Mouse (Mus musculus): Measurements from ENCODE around the gene Sirt4.

Gene Sirt4

DNA sequence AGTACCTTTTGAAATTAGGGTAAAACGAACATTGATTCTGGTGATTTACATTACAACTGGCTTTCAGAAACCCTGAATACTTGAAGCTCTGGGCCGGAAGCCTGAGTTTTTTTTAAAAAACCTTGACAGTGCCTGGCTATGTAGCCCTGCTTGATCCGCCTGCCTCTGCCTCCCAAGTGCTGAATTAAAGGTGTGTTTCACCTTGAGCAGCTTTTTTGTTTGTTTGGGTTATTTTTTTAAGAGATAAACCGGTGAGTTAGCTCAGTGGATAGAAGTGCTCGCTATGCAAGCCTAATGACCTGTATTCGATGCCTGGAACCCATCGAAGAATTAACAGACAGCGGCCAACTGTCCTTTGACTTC is 6.1 kb upstream of the Sirt4 start:
- no peak for DNase-seq

DNA sequence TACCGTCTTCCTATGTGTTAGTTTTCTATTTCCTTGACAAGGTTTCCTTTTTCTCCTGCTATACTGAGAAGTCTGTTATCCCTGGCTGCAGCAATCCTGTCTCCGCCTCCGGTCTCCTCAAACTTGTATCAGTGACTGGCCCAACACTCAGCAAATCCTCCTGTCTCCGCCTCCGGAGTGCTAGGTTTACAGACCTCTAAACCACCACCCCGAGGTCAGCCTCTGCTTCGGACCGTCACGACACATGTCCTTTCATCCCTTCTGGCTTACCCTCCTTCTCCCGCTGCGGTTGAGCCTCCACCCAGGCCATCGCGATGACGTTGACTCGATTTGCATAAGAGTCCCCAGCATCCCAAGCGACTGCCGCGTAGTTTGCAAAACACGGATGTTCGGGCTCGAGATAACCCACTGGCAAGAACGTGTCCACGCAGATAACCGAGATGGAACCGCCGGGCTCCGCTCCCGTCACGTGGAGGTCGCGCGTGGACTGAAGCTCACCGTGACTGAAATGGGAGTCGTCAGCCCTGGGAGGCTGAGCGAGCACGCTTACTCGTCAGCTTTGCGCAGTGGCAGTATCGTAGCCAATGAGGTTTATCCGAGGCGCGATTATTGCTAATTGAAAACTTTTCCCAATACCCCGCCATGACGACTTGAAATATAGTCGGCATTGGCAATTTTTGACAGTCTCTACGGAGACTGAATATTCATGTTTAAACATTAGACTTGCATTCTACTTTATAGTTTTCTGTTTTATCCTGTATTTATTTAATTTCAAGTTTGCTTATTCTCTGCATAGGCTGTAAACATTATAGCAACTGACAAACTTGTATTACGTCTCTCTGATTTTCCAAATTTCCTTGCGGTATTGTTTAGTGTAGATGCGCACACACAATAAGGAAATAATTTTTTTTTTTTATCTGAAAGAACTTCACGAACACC is 5.4 kb upstream of the Sirt4 start:
- peak; percentile 86 for DNase-seq

DNA sequence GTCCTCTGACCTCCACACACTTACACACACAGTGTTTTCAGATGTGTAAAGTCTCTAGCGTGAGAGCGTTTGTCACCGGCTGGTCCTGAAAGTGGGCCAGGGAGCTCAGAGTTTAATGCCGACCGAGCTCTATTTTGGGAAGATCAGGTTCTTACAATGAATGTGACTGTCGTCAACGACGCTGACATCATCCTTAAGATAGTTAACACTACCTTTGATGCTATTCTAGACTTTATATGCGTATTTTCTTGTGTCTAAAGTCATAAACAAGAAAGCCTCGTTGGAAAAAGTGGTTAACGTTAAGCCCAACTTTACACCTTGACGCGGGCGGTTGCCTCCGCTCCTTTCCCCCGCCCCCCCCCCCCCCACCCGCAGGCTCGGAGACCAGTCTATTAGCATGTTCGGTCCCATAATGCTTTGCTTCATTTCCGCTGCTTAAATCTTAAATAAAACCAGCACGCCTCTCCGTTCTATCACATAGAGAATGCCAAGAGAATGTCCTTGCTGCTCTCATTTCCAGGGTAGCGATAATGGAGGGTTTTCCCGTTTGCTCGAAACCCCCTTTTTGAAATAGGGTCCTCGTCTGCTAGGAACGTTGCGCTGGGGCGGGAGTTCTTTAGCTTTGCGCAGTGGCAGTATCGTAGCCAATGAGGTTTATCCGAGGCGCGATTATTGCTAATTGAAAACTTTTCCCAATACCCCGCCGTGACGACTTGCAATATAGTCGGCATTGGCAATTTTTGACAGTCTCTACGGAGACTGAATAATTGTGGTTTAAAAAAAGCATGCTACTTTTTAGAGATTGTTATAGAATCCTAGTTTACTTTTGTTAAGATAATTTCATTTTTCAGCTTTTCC is 4.5 kb upstream of the Sirt4 start:
- peak; percentile 84 for DNase-seq

DNA sequence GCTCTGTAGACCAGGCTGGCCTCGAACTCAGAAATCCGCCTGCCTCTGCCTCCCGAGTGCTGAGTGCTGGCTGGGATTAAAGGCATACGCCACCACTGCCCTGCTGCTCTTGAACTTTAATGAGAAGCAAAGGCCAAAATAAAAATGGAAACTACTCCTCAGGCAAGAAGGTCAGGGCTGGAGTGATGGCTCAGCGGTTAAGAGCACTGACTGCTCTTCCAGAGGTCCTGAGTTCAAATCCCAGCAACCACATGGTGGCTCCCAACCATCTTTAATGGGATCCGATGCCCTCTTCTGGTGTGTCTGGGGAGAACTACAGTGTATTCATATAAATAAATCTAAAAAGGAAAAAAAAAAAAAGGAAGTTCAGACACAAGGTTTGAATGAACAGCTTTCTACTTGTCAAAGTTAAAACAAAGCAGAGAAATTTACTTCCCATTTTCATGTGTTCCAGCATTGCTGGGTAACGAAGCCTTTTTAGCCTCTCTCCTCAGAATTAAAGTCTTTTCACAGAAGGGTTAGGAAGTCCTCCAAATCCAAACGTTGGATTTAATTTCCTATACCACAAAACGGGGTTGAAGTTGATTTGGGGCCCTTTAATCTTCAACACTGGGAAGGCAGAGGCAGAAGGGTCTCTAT is 3.5 kb upstream of the Sirt4 start:
- no peak for DNase-seq

DNA sequence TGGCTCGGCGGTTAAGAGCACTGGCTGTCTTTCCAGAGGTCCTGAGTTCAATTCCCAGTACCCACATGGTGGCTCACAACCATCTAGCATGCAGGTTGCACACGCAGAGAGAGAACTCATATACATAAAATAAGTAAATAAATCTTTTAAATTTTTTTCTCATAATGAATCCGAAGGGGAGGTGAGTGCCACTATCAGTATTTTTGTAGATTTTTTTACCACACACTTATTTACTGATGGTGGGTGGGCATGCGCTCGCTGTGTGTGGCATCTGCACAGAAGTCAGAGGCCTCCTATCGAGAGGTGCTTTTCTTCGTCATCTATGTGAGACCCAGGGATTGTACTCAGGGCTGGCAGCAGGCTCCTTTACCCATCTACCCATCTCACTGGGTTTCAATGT is 2.8 kb upstream of the Sirt4 start:
- DNase-seq = no peak

DNA sequence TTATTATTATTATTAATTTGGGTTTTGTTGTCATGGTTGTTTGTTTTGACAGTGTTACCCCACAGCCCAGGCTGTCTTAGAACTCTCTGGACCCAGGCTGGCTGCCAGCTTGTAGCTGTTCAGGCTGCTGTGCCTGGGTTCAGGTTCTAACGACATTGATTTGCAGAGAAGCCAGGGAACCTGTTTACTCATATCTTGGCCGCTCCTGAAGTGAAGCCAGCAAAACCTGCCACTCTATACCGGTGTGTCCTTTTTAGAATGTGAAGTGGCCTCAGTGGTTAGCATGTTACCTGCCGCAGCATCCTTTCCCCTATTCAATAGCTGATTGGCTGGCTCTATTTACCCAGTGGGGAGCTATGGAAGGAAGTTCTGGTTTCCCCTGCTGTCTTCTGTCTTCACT is 2.2 kb upstream of the Sirt4 start:
- DNase-seq = no peak

DNA sequence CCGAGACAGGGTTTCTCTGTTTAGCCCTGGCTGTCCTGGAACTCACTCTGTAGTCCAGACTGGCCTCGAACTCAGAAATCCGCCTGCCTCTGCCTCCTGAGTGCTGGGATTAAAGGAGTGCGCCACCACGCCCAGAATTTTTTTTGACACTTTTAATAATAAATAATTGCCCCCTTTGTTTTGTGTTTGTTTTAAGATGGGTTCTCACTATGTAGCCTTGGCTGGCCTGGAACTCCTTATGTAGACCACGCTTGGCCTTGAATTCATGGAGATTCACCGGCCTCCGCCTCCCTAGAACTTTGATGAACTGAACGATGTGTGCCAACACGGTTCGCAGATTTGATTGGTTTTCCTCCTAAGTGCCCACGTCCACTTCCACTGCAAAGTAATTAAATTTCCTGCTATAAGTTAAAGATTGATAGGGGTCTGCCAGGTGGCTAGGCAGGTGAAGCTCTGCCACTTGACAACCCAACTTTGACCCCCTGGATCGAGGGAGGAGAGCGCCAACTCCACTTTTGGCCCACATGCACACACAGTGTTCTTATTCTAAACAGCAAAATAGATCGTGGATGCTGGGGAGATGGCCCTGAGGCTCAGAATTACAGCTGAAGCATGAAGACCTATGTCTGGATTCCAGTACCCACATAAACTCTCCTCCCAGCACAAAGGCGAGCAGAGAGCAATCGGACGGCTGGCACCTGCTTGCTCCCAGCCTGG is 1.1 kb upstream of the Sirt4 start:
- DNase-seq = no peak

DNA sequence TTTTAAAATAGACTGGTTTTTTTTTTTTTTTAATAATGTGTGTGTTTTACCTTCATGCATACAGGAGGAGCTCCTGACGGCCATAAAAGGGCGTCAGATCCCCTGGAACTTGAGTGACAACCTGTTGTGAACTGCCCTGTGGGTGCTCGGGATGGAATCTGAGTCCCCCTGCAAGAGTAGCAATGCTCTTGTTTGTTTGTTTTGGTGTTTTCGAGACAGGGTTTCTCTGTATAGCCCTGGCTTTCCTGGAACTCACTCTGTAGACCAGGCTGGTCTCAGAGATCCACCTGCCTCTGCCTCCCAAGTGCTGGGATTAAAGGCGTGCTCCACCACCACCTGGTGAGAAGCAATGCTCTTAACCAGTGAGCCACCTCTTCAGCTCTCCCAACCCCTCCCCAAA is 471 bp upstream of the Sirt4 start:
- DNase-seq = no peak

DNA sequence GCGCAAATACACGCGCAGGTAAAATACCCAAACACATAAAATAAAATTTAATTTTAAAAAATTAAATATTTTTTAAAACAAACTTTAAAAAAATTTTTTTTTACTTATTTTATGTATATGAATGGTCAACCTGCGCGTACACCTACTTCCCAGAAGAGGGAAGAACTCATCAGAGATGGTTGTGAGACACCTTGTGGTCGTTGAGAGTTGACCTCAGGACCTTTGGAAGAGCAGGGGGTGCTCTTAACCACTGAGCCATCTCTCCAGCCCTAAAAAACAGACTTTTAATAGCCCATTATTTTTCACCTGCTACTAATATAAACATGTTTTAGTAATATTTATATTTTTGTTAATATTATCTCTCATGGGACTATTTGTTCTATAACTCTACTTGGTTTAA is 1.1 kb downstream of the Sirt4 start:
- no peak for DNase-seq

DNA sequence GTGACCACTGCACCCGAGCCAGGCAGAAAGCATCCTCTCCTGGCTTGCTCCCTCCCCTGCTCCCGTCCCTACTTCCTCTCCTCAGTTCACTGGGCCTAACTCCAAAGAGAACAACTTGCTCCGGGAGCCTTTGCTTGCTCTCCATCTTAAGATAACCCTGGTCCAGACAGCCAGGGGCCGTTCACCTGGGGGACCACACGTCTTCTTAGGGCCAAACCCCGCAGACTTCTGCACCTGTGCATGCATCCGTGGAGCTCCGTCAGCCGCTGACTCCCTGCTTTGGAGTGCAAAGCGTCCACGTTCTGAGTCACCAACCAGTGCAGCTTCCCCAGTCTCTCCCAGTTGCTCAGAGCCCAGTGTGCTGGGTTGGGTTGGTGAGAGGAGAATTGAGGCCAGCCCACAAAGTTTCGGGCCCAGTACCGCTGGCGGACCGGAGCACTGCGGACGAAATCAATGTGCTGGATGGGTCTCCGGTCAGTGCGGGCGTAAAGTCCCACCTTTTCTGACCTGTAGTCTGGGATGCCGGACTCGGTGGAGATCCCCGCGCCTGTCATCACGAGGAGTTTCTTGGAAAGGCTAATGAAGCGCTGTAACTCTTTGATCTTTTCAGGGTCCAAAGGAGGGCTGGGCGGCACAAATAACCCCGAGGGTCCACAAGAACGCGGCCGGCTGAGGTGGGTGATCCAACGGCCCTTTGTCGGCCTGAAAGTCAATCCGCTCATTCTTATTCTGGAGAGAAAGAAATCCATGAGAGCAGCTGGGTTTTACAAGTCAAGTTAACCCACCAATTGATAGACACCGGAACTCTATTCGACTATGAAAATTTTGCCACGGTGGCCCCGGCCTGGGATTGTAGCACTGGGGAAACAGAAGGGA is 1.9 kb downstream of the Sirt4 start:
- DNase-seq = no peak

DNA sequence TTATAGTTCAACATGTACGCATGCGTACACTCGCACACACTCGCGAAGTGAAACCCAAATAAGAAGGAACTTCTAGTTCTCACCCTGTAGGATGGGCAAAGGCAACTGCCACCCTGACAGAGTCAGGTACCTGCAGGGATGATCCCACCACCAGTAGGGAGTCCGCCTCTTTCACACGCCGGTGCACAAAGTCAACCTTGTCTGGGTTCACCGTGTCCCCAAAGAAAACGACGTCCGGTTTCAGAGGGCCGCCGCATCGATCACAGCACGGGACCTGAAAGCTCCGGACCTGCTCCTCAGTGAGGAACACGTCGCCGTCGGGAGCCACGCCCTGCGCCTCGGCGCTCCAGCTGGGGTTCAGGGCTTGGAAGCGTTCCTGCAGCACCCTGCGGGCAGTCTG is 4.4 kb downstream of the Sirt4 start:
- DNase-seq = peak; percentile 43

DNA sequence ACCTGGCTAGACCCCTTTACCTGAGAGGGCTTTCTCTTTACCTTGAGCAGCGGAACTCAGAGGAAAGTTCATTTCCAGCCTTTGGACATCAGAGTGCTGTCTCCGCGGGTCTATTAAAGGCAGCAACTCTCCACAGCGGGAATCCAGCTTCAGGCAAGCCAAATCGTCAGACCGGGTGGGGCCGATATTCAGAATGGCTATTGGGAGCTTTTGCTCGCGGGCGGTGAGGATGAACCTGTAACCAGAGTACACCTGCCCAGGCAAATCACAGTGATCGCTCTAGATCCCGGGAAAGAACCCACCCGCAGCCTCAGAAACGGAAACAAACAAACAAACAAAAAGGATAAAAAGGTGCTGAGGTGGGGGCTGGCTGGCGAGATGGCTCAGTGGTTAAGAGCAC is 5.0 kb downstream of the Sirt4 start:
- no peak for DNase-seq

DNA sequence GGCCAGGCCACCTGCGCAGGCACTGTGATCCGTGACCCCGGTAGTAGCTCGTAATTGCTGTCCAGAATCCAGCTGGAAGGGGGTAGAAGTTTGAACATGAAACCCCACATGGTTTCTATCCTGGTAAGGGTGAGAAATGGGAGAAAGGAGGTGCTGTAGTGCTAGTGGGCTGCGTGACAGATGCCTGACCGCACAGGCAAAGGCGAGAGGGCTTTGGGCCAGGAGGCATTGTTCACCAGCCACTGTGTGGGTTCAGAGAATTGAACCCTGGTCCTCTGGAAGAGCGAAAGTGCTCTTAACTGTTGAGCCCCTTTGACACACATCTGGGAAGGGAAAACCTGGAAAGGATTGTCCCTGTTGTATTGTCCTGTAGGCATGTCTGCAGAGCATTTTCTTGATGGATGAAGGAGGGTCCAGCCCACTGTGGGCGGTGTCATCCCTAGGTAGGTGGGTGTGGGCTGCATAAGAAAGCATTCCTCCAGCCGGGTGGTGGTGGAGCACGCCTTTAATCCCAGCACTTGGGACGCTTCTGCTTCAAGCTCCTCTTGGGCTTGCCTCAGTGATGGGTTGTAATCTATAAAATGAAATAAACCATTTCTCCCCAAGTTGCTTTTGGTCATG is 8.3 kb downstream of the Sirt4 start:
- DNase-seq = no peak

DNA sequence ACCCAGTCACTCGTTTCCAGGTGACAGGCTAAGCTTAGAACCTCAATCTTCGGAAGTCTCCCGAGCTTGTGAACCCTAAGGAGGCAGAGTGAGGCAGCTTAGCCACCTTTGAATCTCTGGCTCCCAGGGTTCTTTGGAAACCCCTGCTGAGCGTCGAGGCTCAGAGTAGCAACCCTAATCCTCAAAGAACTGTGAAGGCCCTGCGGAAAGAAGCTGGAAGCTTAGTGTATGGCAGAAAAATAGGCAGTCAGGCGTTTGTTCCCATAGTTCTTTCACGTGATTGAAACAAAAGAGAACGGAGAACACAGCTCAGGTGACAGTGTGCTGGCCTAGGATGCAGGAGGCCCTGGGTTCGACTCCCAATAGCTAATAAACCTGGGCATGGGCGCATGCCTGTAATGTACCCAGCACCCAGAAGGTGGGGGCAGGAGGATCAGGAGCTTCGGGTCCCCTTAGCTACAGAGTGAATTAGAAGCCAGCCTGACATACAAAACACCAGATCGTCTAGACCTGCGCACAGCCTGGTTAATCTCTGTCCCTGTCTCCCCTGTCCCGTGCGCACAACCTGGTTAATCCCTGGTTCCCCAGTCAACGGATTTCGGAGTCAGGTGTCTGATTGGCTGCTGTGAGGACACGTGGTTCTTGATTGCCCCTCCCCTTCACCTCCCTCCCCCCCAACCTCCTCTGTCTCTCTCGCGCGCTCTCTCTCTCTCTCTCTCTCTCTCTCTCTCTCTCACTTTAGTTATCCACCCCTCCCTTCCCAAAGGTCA is 9.0 kb downstream of the Sirt4 start:
- no peak for DNase-seq

DNA sequence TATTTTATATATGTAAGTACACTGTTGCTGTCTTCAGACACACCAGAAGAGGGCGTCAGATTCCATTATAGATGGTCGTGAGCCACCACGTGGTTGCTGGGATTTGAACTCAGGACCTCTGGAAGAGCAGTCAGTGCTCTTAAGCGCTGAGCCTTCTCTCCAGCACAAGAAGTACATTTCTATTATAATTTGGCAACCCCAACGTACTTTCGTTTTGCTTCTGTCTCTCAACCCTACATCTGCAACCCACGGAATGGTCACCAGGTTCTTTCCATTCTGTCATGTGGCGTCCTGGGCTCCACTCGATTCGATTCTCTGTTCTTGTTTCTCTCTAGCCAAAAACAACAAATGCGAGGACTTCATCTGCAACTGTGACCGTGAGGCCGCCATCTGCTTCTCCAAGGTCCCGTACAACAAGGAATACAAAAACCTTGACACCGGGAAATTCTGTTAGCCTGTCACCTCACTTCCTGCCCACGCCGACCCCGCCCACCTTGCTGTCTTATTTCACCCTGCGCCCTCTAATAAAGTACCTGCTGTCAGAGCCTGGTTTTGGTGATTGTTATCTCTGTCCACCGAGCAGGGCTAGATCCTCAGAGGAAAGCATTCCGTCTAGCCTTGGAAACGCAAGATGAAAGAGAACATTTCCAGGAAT is 10.2 kb downstream of the Sirt4 start:
- DNase-seq = no peak

DNA sequence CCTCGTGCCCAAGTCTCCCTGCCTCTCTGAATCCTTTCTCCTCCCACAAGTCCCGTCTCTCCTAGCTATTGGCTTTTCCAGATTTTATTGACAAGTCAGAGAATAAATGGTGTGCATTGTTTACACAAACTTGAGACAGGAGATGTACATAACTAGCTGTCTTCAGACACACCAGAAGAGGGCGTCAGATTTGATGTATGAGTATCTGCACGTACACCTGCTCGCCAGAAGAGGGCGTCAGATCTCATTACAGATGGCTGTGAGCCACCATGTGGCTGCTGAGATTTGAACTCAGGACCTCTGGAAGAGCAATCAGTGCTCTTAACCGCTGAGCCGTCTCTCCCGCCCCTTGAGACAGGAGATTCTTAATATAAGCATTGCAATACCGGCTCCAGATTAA is 11.3 kb downstream of the Sirt4 start:
- no peak for DNase-seq

DNA sequence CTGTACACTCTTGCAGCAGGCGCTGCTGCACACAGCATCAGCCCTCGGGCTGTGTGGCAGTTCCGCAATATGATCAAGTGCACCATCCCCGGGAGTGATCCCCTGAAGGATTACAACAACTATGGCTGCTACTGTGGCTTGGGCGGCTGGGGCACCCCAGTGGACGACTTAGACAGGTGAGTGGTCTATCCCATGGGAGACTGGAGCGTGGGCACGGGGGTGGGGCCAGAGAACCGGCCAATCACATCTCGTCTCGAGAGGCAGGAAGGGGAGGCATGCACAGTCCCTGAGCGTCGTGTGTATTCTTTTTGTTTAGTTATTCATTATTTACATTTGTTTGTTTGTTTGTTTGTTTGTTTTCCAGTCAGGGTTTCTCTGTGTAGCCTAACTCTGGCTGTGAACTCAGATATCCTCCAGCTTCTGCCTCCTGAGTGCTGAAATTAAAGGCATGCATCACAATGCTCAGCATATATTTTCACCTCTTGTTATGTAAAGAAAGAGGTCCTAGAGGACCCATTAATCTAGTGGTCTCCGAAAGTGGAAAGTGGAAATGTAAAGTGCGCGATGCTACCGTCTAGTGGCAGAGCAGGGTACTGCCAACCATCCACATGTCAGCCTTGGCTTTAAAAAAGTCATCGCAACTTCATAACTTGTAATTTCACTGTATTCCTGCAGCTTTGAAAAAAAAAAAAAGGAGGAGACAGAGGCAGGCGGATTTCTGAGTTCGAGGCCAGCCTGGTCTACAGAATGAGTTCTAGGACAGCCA is 13.6 kb downstream of the Sirt4 start:
- DNase-seq = peak; percentile 77

DNA sequence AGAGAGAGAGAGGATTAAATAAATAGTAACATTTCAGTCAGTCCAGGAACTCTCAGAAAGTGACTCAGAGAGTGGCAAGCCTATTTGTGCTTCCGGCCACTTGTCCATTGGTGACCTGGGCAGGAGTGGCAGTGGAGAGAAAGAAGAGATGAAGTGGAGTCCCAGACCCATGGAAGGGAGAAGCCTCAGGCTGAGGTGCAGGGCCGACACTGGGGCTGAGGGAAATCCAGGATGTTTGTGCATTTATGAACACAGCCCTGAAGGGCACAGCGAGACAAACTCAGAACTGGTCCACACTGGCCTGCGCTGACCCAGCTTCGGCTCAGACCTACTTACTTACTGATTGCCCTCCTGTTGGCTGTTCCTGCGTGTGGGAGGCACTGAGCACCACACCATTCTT is 14.7 kb downstream of the Sirt4 start:
- no peak for DNase-seq
